Mouse (Mus musculus) midbrain, embryonic 11.5 days (tissue): ENCODE data around the gene Calml4. TPM values are rescaled to one million over a fixed set of nuclear protein-coding genes. Genes with fewer than 3 reads are reported as not detected.

Experiments
- ATAC-seq: fragments of 200-750 bp; cut with Nextera tagmentation; 2 replicates; pipeline ENCODE4 v1.8.0; 2017; ENCODE audit warnings: moderate TSS enrichment, moderate library complexity; ENCODE audit not compliant: low FRiP score
- DNase-seq: peaks from one replicate; pipeline ENCODE4 v3.0.0; 2015; ENCODE audit warnings: low spot score; ENCODE audit errors: missing footprints
- H3K27ac ChIP-seq: fragments of 300-500 bp; sonication (generic); 2 replicates; pipeline ENCODE4 v1.5.1; 2014; ENCODE audit warnings: low read depth, low read length
- H3K27me3 ChIP-seq: fragments of 300-500 bp; sonication (generic); 2 replicates; pipeline ENCODE4 v1.6.1; 2014; ENCODE audit warnings: mild to moderate bottlenecking, low read length, moderate library complexity, mixed read lengths; ENCODE audit not compliant: control insufficient read depth, insufficient read depth
- H3K36me3 ChIP-seq: fragments of 300-500 bp; sonication (generic); 2 replicates; pipeline ENCODE4 v1.6.1; 2014; ENCODE audit warnings: mild to moderate bottlenecking, low read length, moderate library complexity, mixed read lengths; ENCODE audit not compliant: control insufficient read depth, insufficient read depth
- H3K4me1 ChIP-seq: fragments of 300-500 bp; sonication (generic); 2 replicates; pipeline ENCODE4 v1.6.1; 2014; ENCODE audit warnings: low read length; ENCODE audit not compliant: control insufficient read depth, insufficient read depth
- H3K4me2 ChIP-seq: fragments of 300-500 bp; sonication (generic); 2 replicates; pipeline ENCODE4 v1.6.1; 2014; ENCODE audit warnings: mild to moderate bottlenecking, moderate library complexity
- H3K4me3 ChIP-seq: fragments of 300-500 bp; sonication (generic); 2 replicates; pipeline ENCODE4 v1.5.1; 2014; ENCODE audit warnings: low read depth, low read length
- H3K9ac ChIP-seq: fragments of 300-500 bp; sonication (generic); 2 replicates; pipeline ENCODE4 v1.6.1; 2014; ENCODE audit warnings: low read length
- H3K9me3 ChIP-seq: fragments of 300-500 bp; sonication (generic); 2 replicates; pipeline ENCODE4 v1.6.1; 2016; ENCODE audit warnings: low read length; ENCODE audit not compliant: control insufficient read depth
- WGBS: fragments of 180-500 bp; shearing (Covaris S2); extraction: QIAGEN DNeasy Blood & Tissue Kit; methylation state at CpG from one replicate; pipeline ENCODE4 v1.1.7; 2014; 5-methylcytosine and 5-hydroxymethylcytosine counted together
- polyA plus RNA-seq: library from polyadenylated mRNA; unstranded; fragments of >200 nt; fragmentation: Nextera tagmentation; extraction: Ambion mirVana; gene quantifications from 2 replicates; pipeline ENCODE4 v1.2.1, GENCODE M21; 2014

Calml4 gene
- polyA plus RNA-seq: 0.40 and 1.2 TPM in 2 replicates

DNA sequence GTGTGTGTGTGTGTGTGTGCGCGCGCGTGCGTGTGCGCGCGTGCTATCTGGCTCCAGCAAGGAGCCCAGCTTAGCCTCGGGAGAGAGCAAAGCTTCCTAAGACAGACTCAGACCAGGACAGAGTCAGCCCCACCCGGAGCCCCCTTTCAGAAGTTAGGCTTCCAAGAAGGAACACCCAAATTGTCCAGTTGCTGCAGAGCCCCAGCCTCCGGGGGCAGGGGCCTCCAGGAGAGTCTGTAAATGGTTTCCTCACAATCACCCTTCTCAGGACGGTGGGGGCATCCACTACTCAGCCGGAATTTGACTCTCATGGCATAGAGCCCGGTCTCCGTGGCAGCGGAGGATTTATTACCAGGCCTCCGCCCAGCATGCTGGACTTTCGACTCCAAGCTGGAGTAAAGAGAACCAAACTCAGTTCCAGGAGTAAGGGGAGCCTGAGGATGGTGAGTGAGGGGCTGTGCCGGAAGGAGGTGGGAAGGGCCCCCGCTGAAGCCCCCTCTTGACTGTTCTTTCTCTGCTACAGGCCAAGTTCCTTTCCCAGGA is at the start of gene Calml4:
Gene Calml4 (plus strand): TSS at position 362 of the 543 bp plus-strand sequence.
- DNase-seq (no peak), ATAC-seq (no peak)
- H3K27me3 ChIP-seq: no peaks in the 10 kb centered on the region
- no peak within 1 kb of the TSS for H3K4me3 ChIP-seq
- peaks cover 6% of the 10 kb centered on the region; the same call in 1 of the 2 replicates for H3K4me1 ChIP-seq
- H3K36me3 ChIP-seq: no peaks in the 10 kb centered on the region
- H3K9me3 ChIP-seq: no peaks in the 10 kb centered on the region
- WGBS: 66% methylated on average over 20 of the region's 20 CpGs
- no peak within 1 kb of the TSS for H3K4me2 ChIP-seq
- H3K27ac ChIP-seq: no peak within 1 kb of the TSS
- H3K9ac ChIP-seq: no peak within 1 kb of the TSS

GRCm38 (mm10) chr9:62810095-62810494 is 47.8 kb upstream of the Calml4 start:
- Histone ChIP-seq H3K27me3 (no peaks in the 10 kb centered on the region), H3K27ac (no peak overlapping the region), H3K9ac (peak overlapping the region; percentile 95), H3K4me1 (peaks cover 14% of the 10 kb centered on the region), H3K9me3 (no peaks in the 10 kb centered on the region), H3K4me3 (peak overlapping the region; percentile 99), H3K4me2 (peak overlapping the region; percentile 90), H3K36me3 (no peaks in the 10 kb centered on the region)
- DNase-seq: no peak
- WGBS: 23% methylated on average over 8 of the region's 8 CpGs
- no peak for ATAC-seq

DNA sequence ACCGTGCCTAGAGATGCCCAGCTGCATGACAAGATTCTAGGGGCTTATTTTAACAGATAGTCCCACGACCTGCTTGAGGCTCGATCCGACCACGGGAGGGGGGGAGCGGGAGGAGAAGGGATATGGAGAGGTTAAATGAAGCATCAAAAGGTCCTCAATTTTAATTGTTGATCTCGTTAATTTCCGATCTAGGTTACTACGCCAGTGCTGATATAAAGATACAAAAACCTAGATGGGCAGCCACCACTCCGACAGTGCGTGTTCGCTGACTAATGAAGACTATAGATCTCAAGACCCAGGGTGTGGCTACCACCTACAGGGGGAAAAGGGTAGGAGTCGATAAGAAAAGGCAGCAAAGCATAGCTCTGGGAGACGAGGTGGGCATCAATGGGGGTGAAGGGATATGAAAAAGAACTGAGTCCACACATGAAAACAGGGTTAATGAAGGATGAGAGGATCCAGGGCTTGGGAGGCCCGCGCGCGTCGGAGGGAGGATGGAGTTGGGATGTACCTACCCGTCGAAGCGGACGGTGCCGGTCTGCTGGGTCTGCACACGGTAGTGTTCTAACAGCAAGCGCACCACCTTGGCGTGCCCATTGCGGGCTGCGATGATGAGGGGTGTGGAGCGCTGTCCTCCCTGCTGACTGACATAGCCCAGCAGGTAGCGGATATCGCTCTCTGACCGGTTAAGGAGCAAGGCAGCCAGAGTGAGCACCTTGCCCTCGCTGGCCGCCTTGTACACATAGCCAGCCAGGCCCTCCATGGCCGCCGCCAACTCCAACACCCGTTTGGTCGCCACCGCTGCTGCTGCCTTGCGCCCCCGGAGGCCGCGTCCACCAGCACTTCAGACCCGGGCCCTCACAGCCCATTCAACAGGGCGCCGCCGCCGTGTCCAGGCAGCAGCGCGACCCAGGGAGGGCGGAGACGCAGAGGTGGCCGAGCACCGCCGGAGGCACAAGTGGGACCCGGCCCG is 47.1 kb upstream of the Calml4 start:
- DNase-seq (peak; percentile 95), ATAC-seq (peak; percentile 80)
- WGBS: under 1% methylated on average over 58 of the region's 58 CpGs
- Histone ChIP-seq H3K27ac (peak overlapping the region; percentile 96), H3K4me2 (peak overlapping the region; percentile 90), H3K4me1 (peaks cover 14% of the 10 kb centered on the region), H3K9me3 (no peaks in the 10 kb centered on the region), H3K4me3 (peak overlapping the region; percentile 99), H3K27me3 (no peaks in the 10 kb centered on the region), H3K36me3 (no peaks in the 10 kb centered on the region), H3K9ac (peak overlapping the region; percentile 95)

DNA sequence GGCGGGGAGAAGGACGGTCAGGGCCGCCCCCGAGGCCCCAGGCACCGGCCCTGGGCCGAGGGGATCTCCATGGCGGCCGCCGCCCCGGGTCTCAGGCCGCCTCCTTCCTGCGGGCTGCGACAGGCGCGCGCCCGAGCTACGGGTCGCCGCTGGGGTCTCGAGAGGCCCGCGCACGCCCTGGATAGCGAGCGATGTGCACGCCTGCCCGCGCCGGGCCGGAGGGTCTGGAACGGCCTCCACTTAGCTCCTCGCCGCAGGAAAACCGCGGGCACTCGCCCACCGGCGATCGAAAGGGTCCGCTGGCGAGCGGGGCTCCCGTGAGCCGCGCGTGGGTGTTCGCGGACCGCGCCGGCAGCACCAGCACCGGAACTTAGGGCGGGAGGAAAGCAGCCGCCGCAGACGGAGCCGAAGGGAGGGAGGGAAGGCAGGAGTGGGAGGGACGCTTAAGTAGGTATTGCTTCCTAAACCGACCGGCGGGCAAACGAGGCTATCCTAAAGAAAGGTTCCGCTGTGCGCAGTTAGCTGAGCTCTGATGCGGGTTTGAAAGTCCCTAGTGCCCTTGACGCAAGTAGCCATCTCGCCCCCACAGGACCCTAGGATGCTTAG is 46.3 kb upstream of the Calml4 start, which contains the start of gene Fem1b:
Gene Fem1b (minus strand): TSS at position 419 of the 606 bp plus-strand sequence.
- Histone ChIP-seq H3K9me3 (no peaks in the 10 kb centered on the region), H3K27ac (peak within 1 kb of the TSS; percentile 96), H3K27me3 (no peaks in the 10 kb centered on the region), H3K4me1 (peaks cover 14% of the 10 kb centered on the region), H3K9ac (peak within 1 kb of the TSS; percentile 95), H3K4me2 (peak within 1 kb of the TSS; percentile 90), H3K4me3 (peak within 1 kb of the TSS; percentile 99), H3K36me3 (no peaks in the 10 kb centered on the region)
- peak; percentile 91 for ATAC-seq
- WGBS: under 1% methylated on average over 67 of the region's 68 CpGs
- peak; percentile 99 for DNase-seq

- H3K27me3 ChIP-seq: no peaks in the 10 kb centered on the region
- peak overlapping the region; percentile 96 for H3K27ac ChIP-seq
- peak overlapping the region; percentile 90 for H3K4me2 ChIP-seq
- ATAC-seq (peak; percentile 51), DNase-seq (peak; percentile 93)
- H3K4me1 ChIP-seq: peaks cover 14% of the 10 kb centered on the region
- peak overlapping the region; percentile 99 for H3K4me3 ChIP-seq
- H3K36me3 ChIP-seq: no peaks in the 10 kb centered on the region
- WGBS: 4% methylated on average over 14 of the region's 14 CpGs
- H3K9me3 ChIP-seq: no peaks in the 10 kb centered on the region
- H3K9ac ChIP-seq: peak overlapping the region; percentile 95
Observed at GRCm38 (mm10) chr9:62812216-62813049, 45.4 kb upstream of the Calml4 start.

GRCm38 (mm10) chr9:62814751-62815150 is 43.1 kb upstream of the Calml4 start:
- H3K27me3 ChIP-seq: no peaks in the 10 kb centered on the region
- no peak overlapping the region for H3K4me3 ChIP-seq
- no peak overlapping the region for H3K9ac ChIP-seq
- WGBS: 76% methylated on average over 2 of the region's 2 CpGs
- no peak overlapping the region for H3K27ac ChIP-seq
- H3K36me3 ChIP-seq: no peaks in the 10 kb centered on the region
- ATAC-seq (no peak), DNase-seq (no peak)
- H3K9me3 ChIP-seq: no peaks in the 10 kb centered on the region
- H3K4me1 ChIP-seq: peaks cover 8% of the 10 kb centered on the region
- H3K4me2 ChIP-seq: no peak overlapping the region

DNA sequence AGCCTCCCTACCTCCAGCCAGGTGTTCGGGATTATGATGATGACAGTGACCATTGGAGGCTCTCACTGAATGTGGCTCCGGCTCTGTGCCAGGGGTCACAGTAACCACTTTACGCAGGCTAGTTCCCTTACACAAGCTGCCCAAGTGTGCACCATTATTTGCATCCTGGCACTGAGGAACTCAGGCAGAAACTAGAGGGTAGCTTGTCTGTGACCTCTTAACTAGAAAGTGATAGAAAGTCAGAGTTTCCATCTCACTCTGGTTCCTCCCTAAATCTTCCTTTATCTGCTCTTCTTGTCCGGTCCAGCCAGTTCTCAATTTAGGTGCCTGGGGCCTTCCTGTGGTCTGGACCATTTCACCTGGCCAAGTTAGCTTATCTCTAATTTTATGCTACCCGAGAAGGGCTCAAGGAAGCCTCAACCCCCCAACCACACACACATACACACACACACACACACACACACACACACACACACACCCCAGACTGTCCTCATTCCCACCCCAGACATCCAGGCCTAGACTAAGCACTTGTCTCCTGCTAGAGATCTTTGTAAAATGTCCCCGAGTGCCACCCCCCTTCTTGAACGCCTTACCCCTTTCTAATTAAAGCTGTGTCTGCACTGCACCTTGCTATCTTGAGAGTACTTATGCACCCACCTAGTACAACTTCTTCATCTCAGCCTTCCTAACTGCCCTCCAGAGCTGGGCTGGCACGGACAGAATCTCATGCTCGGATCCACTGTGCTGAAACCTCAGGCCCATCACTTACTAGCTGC is 41.4 kb upstream of the Calml4 start:
- DNase-seq: no peak
- H3K9ac ChIP-seq: no peak overlapping the region
- no peak overlapping the region for H3K4me3 ChIP-seq
- 83% methylated on average over 9 of the region's 9 CpGs for WGBS
- H3K4me2 ChIP-seq: no peak overlapping the region
- H3K4me1 ChIP-seq: peaks cover 8% of the 10 kb centered on the region
- ATAC-seq: no peak
- no peaks in the 10 kb centered on the region for H3K36me3 ChIP-seq
- H3K9me3 ChIP-seq: no peaks in the 10 kb centered on the region
- no peak overlapping the region for H3K27ac ChIP-seq
- no peaks in the 10 kb centered on the region for H3K27me3 ChIP-seq

- DNase-seq: no peak
- WGBS: 77% methylated on average over 12 of the region's 12 CpGs
Observed at GRCm38 (mm10) chr9:62817099-62817571, 40.7 kb upstream of the Calml4 start.

More at GRCm38 (mm10) chr9:62817099-62817571, 40.7 kb upstream of the Calml4 start:
- no peak for ATAC-seq
- Histone ChIP-seq H3K9me3 (no peaks in the 10 kb centered on the region), H3K27ac (no peak overlapping the region), H3K4me3 (no peak overlapping the region), H3K4me1 (peaks cover 7% of the 10 kb centered on the region), H3K9ac (no peak overlapping the region), H3K4me2 (no peak overlapping the region), H3K27me3 (no peaks in the 10 kb centered on the region), H3K36me3 (no peaks in the 10 kb centered on the region)
